Mouse (Mus musculus): ENCODE measurements at regions not wholly inside any gene's neighbourhood (a gene's known extent, or its start where the extent isn't known, plus 50 kb on each side); places are given as distances from the start of the nearest gene placed in this dataset.

- no peak for DNase-seq
Measured at GRCm38 (mm10) chr16:46807476-46807875, 309.2 kb upstream of the Nectin3 start.

GRCm38 (mm10) chr16:46776367-46776766, 278.0 kb upstream of the Nectin3 start:
- DNase-seq: no peak

- no peak for DNase-seq
Measured at GRCm38 (mm10) chr16:46769383-46769782, 271.1 kb upstream of the Nectin3 start.

GRCm38 (mm10) chr16:46768376-46768775, 270.1 kb upstream of the Nectin3 start:
- DNase-seq: peak; percentile 74

GRCm38 (mm10) chr16:46735140-46735539, 236.8 kb upstream of the Nectin3 start:
- DNase-seq: no peak

- DNase-seq: no peak
Measured at GRCm38 (mm10) chr16:46728424-46728823, 230.1 kb upstream of the Nectin3 start.

- DNase-seq: no peak
Measured at GRCm38 (mm10) chr16:46723660-46724059, 225.3 kb upstream of the Nectin3 start.

- DNase-seq: no peak
Measured at GRCm38 (mm10) chr16:46679787-46680186, 181.5 kb upstream of the Nectin3 start.

- no peak for DNase-seq
Measured at GRCm38 (mm10) chr16:46669590-46669989, 171.3 kb upstream of the Nectin3 start.

- no peak for DNase-seq
Measured at GRCm38 (mm10) chr16:46665566-46665965, 167.2 kb upstream of the Nectin3 start.

GRCm38 (mm10) chr16:46663008-46663407, 164.7 kb upstream of the Nectin3 start:
- DNase-seq: no peak

GRCm38 (mm10) chr16:46655041-46655440, 156.7 kb upstream of the Nectin3 start:
- no peak for DNase-seq

GRCm38 (mm10) chr16:46625807-46626206, 127.5 kb upstream of the Nectin3 start:
- no peak for DNase-seq

GRCm38 (mm10) chr16:46623246-46623645, 124.9 kb upstream of the Nectin3 start:
- DNase-seq: no peak

GRCm38 (mm10) chr16:46619871-46620270, 121.5 kb upstream of the Nectin3 start:
- no peak for DNase-seq

- no peak for DNase-seq
Measured at GRCm38 (mm10) chr16:46617544-46618335, 119.4 kb upstream of the Nectin3 start.

GRCm38 (mm10) chr16:46616606-46617005, 118.3 kb upstream of the Nectin3 start:
- no peak for DNase-seq

- no peak for DNase-seq
Measured at GRCm38 (mm10) chr16:46613062-46613818, 114.9 kb upstream of the Nectin3 start.

- DNase-seq: no peak
Measured at GRCm38 (mm10) chr16:46605879-46606203, 107.5 kb upstream of the Nectin3 start.

- no peak for DNase-seq
Measured at GRCm38 (mm10) chr16:46605001-46605878, 106.9 kb upstream of the Nectin3 start.

- DNase-seq: no peak
Measured at GRCm38 (mm10) chr16:46592618-46593253, 94.4 kb upstream of the Nectin3 start.

- DNase-seq: no peak
Measured at GRCm38 (mm10) chr16:46587056-46587455, 88.7 kb upstream of the Nectin3 start.

GRCm38 (mm10) chr16:46584502-46584901, 86.2 kb upstream of the Nectin3 start:
- peak; percentile 85 for DNase-seq

All from heart, adult 11 months (tissue).